ENCODE assay signal across 11 mouse cellular contexts in the genomic region with DNA sequence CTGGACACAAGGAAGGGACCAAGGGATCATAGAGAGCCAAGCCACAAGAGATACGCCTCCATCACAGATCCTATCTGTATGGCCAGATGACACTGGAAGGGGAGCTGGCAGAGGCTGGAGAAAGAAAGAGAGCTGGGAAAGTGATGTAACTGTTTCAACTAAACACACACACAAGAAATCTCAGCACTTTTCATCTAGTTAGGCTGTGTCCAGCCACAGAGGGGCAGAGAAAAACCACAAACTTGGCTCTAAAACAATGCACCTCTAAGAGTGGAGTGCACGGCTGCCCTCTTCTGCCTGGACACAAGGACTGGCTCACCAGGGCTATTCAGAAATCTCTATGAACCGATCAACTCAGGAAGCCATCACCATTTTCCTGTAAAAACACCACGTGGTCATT.
DNase-seq lines count a peak whose midpoint lies in the region; ATAC-seq and TF ChIP-seq lines count a peak whose summit lies in the region.
"Had no signal": no experiment of that assay in that cellular context is flagged by ENCODE, and none has a peak within 500 bp of the region (broad histone marks: within the 10 kb centered on the region; RNA-seq: fewer than 3 reads in every experiment).

No protein-coding gene starts in this region.

- H3K9me3 ChIP-seq in intestine, postnatal 0 days (ENCODE audit: control insufficient read depth), result no peaks in the 10 kb centered on the region
- no peaks in the 10 kb centered on the region for H3K9me3 ChIP-seq in intestine, embryonic 15.5 days
- H3K9me3 ChIP-seq in limb, embryonic 15.5 days, result no peaks in the 10 kb centered on the region

- peak; percentile 33; the same call in 1 of the 2 replicates for TF ChIP-seq CTCF in intestine, postnatal 0 days (IDR thresholded peaks at IDR 0.05; ENCODE audit: low read depth)

- 82% methylated on average over 4 of the region's 4 CpGs for WGBS in intestine, postnatal 0 days
- WGBS in intestine, embryonic 15.5 days, result 81% methylated on average over 4 of the region's 4 CpGs
- WGBS in limb, embryonic 15.5 days, result 66% methylated on average over 4 of the region's 4 CpGs

- no peak overlapping the region for H3K4me3 ChIP-seq in intestine, postnatal 0 days (ENCODE audit: low read depth, low read length)
- H3K4me3 ChIP-seq in intestine, embryonic 15.5 days (replicated peaks), result no peak overlapping the region
- no peak overlapping the region for H3K4me3 ChIP-seq in limb, embryonic 15.5 days

- no peak overlapping the region for H3K9ac ChIP-seq in intestine, postnatal 0 days (ENCODE audit: low read depth, low read length)
- H3K9ac ChIP-seq in intestine, embryonic 15.5 days, result no peak overlapping the region
- no peak overlapping the region for H3K9ac ChIP-seq in limb, embryonic 15.5 days

- no peak overlapping the region for H3K27ac ChIP-seq in intestine, postnatal 0 days (ENCODE audit: low read depth, low read length)
- no peak overlapping the region for H3K27ac ChIP-seq in intestine, embryonic 15.5 days
- H3K27ac ChIP-seq in limb, embryonic 15.5 days, result peak overlapping the region; percentile 79

- peak; percentile 26 for DNase-seq in 416B (ENCODE audit: low read depth)
- peak; percentile 73 for DNase-seq in adipocyte (ENCODE audit: low spot score)
- DNase-seq in right cerebral cortex, postnatal 25 days, result no peak
- DNase-seq in right cerebral cortex, adult 18-20 months, result no peak
- DNase-seq: cerebellum, adult 9-11 months; midbrain, embryonic 14.5 days; thymus, postnatal 25 days had no signal

- no peak for ATAC-seq in intestine, postnatal 0 days
- ATAC-seq in intestine, embryonic 15.5 days, result no peak
- ATAC-seq in limb, embryonic 15.5 days (ENCODE audit: insufficient number of reproducible peaks, low FRiP score, low TSS enrichment, low read depth), result no peak
- ATAC-seq: intestine, embryonic 16.5 days had no signal

- no peaks in the 10 kb centered on the region for H3K27me3 ChIP-seq in intestine, postnatal 0 days (replicated peaks; ENCODE audit: control insufficient read depth, insufficient read depth, low read length)
- no peaks in the 10 kb centered on the region for H3K27me3 ChIP-seq in intestine, embryonic 15.5 days (replicated peaks)
- H3K27me3 ChIP-seq in limb, embryonic 15.5 days, result no peaks in the 10 kb centered on the region

- peaks cover 12% of the 10 kb centered on the region for H3K36me3 ChIP-seq in intestine, postnatal 0 days (ENCODE audit: control insufficient read depth, insufficient read depth)
- peaks cover 3% of the 10 kb centered on the region; the same call in 1 of the 2 replicates for H3K36me3 ChIP-seq in intestine, embryonic 15.5 days
- H3K36me3 ChIP-seq in limb, embryonic 15.5 days, result peaks cover 23% of the 10 kb centered on the region

- H3K4me2 ChIP-seq in intestine, postnatal 0 days (replicated peaks; ENCODE audit: low read depth), result no peak overlapping the region
- no peak overlapping the region for H3K4me2 ChIP-seq in intestine, embryonic 15.5 days (replicated peaks)
- H3K4me2 ChIP-seq in limb, embryonic 15.5 days, result no peak overlapping the region

- H3K4me1 ChIP-seq in intestine, postnatal 0 days (replicated peaks; ENCODE audit: control insufficient read depth, insufficient read depth, low read length), result no peaks in the 10 kb centered on the region
- H3K4me1 ChIP-seq in intestine, embryonic 15.5 days (replicated peaks), result no peaks in the 10 kb centered on the region
- peaks cover 24% of the 10 kb centered on the region for H3K4me1 ChIP-seq in limb, embryonic 15.5 days

Comparison
In these comparisons a context has a peak if more than half of its experiments do, and no peak if none do; other contexts are left out.
1. DNase-seq: peak in 416B (single experiment) and adipocyte (single experiment); none in right cerebral cortex, postnatal 25 days (single experiment) and right cerebral cortex, adult 18-20 months (single experiment).